Mouse (Mus musculus): ENCODE data around the gene Stpg3. TPM values are rescaled to one million over a fixed set of nuclear protein-coding genes. Genes with fewer than 3 reads are reported as not detected.

Stpg3 gene
- polyA plus RNA-seq, 1 experiment = 0.08 TPM

GRCm38 (mm10) chr2:25182664-25183063, 31.8 kb downstream of the Stpg3 start:
- peaks cover 53% of the 10 kb centered on the region for H3K27me3 ChIP-seq (replicated peaks)
- TF ChIP-seq GATA1 (IDR thresholded peaks at IDR 0.05; ENCODE audit: borderline replicate concordance, low read length) (no peak), FLI1 (IDR thresholded peaks at IDR 0.05; ENCODE audit: low read length) (no peak)
- no peaks in the 10 kb centered on the region for H3K9me3 ChIP-seq
- peaks cover 91% of the 10 kb centered on the region for H3K4me1 ChIP-seq
- peaks cover 14% of the 10 kb centered on the region for H3K36me3 ChIP-seq (replicated peaks; ENCODE audit: low read length)
- peak overlapping the region; percentile 96 for H3K4me3 ChIP-seq (replicated peaks)

DNA sequence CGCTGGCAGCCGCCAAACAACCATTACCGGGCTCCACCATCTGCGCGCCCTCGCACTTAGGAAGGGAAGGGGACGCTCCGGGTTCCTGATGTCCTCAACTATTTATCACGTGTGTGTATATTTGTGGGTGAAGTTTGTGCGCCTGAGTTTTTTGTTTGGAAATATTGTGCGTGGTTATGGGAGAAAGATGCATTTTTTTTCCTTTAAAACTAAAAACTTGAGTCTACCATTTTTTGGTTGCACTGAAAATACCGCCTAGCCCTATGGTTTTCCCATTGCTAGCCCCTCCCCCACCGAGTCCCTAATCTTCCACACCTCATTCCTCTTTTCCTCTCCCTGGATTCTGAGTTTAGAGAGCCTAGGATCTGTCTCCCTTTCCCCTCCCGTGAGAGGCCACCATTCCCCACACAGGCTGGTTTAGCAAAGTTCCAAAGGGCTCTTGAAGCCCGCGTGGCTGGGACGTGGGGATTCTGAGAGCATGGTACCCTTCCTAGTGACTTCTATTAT, 32.5 kb downstream of the Stpg3 start:
- H3K36me3 ChIP-seq (replicated peaks; ENCODE audit: low read length) = peaks cover 10% of the 10 kb centered on the region
- peaks cover 95% of the 10 kb centered on the region for H3K4me1 ChIP-seq
- peaks cover 60% of the 10 kb centered on the region for H3K27me3 ChIP-seq (replicated peaks)
- peak overlapping the region; percentile 96 for H3K4me3 ChIP-seq (replicated peaks)
- TF ChIP-seq FLI1 (IDR thresholded peaks at IDR 0.05; ENCODE audit: low read length) (no peak), GATA1 (IDR thresholded peaks at IDR 0.05; ENCODE audit: borderline replicate concordance, low read length) (no peak)
- no peaks in the 10 kb centered on the region for H3K9me3 ChIP-seq

GRCm38 (mm10) chr2:25180973-25181890, 33.2 kb downstream of the Stpg3 start:
- Histone ChIP-seq H3K9me3 (no peaks in the 10 kb centered on the region), H3K4me3 (replicated peaks) (peak overlapping the region; percentile 96), H3K27me3 (replicated peaks) (peaks cover 62% of the 10 kb centered on the region), H3K4me1 (peaks cover 96% of the 10 kb centered on the region), H3K36me3 (replicated peaks; ENCODE audit: low read length) (peaks cover 8% of the 10 kb centered on the region)
- TF ChIP-seq GATA1 (IDR thresholded peaks at IDR 0.05; ENCODE audit: borderline replicate concordance, low read length) = no peak
- TF ChIP-seq FLI1 (IDR thresholded peaks at IDR 0.05; ENCODE audit: low read length) = no peak

- peaks cover 62% of the 10 kb centered on the region for H3K27me3 ChIP-seq (replicated peaks)
- TF ChIP-seq FLI1 (IDR thresholded peaks at IDR 0.05; ENCODE audit: low read length) = no peak
- TF ChIP-seq GATA1 (IDR thresholded peaks at IDR 0.05; ENCODE audit: borderline replicate concordance, low read length) = no peak
- H3K4me1 ChIP-seq = peaks cover 92% of the 10 kb centered on the region
Observed at GRCm38 (mm10) chr2:25180478-25180903, 33.9 kb downstream of the Stpg3 start, which contains the start of gene Nrarp. Gene Nrarp (plus strand): TSS chr2:25180758.

GRCm38 (mm10) chr2:25179566-25180217, 34.7 kb downstream of the Stpg3 start:
- Histone ChIP-seq H3K9me3 (no peaks in the 10 kb centered on the region), H3K36me3 (replicated peaks; ENCODE audit: low read length) (peaks cover 4% of the 10 kb centered on the region), H3K4me1 (peaks cover 89% of the 10 kb centered on the region), H3K27me3 (replicated peaks) (peaks cover 60% of the 10 kb centered on the region), H3K4me3 (replicated peaks) (peak overlapping the region; percentile 96)
- TF ChIP-seq GATA1 (IDR thresholded peaks at IDR 0.05; ENCODE audit: borderline replicate concordance, low read length) (no peak), FLI1 (IDR thresholded peaks at IDR 0.05; ENCODE audit: low read length) (no peak)

More at GRCm38 (mm10) chr2:25180478-25180903, 33.9 kb downstream of the Stpg3 start, which contains the start of gene Nrarp:
- H3K4me3 ChIP-seq (replicated peaks) = peak within 1 kb of the TSS; percentile 96
- no peaks in the 10 kb centered on the region for H3K9me3 ChIP-seq
- H3K36me3 ChIP-seq (replicated peaks; ENCODE audit: low read length) = peaks cover 7% of the 10 kb centered on the region

- Histone ChIP-seq H3K36me3 (replicated peaks; ENCODE audit: low read length) (no peaks in the 10 kb centered on the region), H3K9me3 (no peaks in the 10 kb centered on the region), H3K27me3 (replicated peaks) (peaks cover 62% of the 10 kb centered on the region), H3K4me1 (peaks cover 87% of the 10 kb centered on the region), H3K4me3 (replicated peaks) (peak overlapping the region; percentile 29)
- TF ChIP-seq FLI1 (IDR thresholded peaks at IDR 0.05; ENCODE audit: low read length) = no peak
- no peak for TF ChIP-seq GATA1 (IDR thresholded peaks at IDR 0.05; ENCODE audit: borderline replicate concordance, low read length)
Observed at GRCm38 (mm10) chr2:25178285-25178972, 36.0 kb downstream of the Stpg3 start.

- Histone ChIP-seq H3K4me1 (peaks cover 87% of the 10 kb centered on the region), H3K4me3 (replicated peaks) (no peak overlapping the region), H3K36me3 (replicated peaks; ENCODE audit: low read length) (no peaks in the 10 kb centered on the region), H3K27me3 (replicated peaks) (peaks cover 62% of the 10 kb centered on the region), H3K9me3 (no peaks in the 10 kb centered on the region)
- TF ChIP-seq FLI1 (IDR thresholded peaks at IDR 0.05; ENCODE audit: low read length) = no peak
- TF ChIP-seq GATA1 (IDR thresholded peaks at IDR 0.05; ENCODE audit: borderline replicate concordance, low read length) = no peak
Observed at GRCm38 (mm10) chr2:25177685-25178084, 36.8 kb downstream of the Stpg3 start.

GRCm38 (mm10) chr2:25177076-25177475, 37.4 kb downstream of the Stpg3 start:
- peaks cover 88% of the 10 kb centered on the region for H3K4me1 ChIP-seq
- TF ChIP-seq FLI1 (IDR thresholded peaks at IDR 0.05; ENCODE audit: low read length) (no peak), GATA1 (IDR thresholded peaks at IDR 0.05; ENCODE audit: borderline replicate concordance, low read length) (no peak)
- H3K27me3 ChIP-seq (replicated peaks) = peaks cover 62% of the 10 kb centered on the region
- H3K36me3 ChIP-seq (replicated peaks; ENCODE audit: low read length) = no peaks in the 10 kb centered on the region
- H3K4me3 ChIP-seq (replicated peaks) = peak overlapping the region; percentile 25
- no peaks in the 10 kb centered on the region for H3K9me3 ChIP-seq

DNA sequence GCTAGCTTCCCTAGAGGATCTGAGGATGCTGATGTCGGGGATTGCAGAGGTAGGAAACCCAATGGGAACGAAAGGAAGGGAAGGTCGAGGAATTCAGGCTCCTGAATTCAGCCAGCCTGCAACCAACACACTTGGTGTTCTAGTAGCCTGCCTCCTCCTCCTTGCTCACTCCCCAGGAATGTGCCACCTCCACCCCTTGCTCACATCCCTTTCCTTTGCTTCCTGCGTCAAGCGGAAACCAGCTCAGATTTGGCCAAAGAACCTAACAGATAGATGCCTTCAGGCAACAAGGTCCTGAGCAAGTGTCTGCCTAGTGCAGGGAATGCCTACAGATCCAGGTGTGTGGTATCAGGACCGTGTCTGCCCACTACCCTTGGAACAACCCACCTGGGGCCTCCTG, 37.9 kb downstream of the Stpg3 start:
- Histone ChIP-seq H3K27me3 (replicated peaks) (peaks cover 63% of the 10 kb centered on the region), H3K9me3 (no peaks in the 10 kb centered on the region), H3K4me3 (replicated peaks) (no peak overlapping the region), H3K4me1 (peaks cover 88% of the 10 kb centered on the region), H3K36me3 (replicated peaks; ENCODE audit: low read length) (no peaks in the 10 kb centered on the region)
- no peak for TF ChIP-seq GATA1 (IDR thresholded peaks at IDR 0.05; ENCODE audit: borderline replicate concordance, low read length)

All from megakaryocyte, embryonic 14.5 days (primary cell).